Mouse (Mus musculus) heart, embryonic 14.5 days (tissue): ENCODE results near the gene Elk3. TPM values are rescaled to one million over a fixed set of nuclear protein-coding genes. Genes with fewer than 3 reads are reported as not detected.

Experiments
- ATAC-seq: fragments of 200-750 bp; cut with Nextera tagmentation; 2 replicates; pipeline ENCODE4 v1.8.0; 2017; ENCODE audit warnings: low read depth, moderate TSS enrichment; ENCODE audit not compliant: insufficient number of reproducible peaks, insufficient read depth, low FRiP score
- H3K27ac ChIP-seq, 2 experiments: fragments of 200-500 bp in 1 of 2; fragments of 300-500 bp in 1 of 2; sonication (generic) in 1 of 2; replicated peaks in 1 of 2; 2 replicates each; pipeline ENCODE4 v1.5.1; 2012 to 2014; ENCODE audit warnings: low read depth in 2 of 2, low read length in 2 of 2, control low read depth in 1 of 2, mild to moderate bottlenecking in 1 of 2, mixed read lengths in 1 of 2; ENCODE audit not compliant: control insufficient read depth in 1 of 2, insufficient read depth in 1 of 2
- H3K27me3 ChIP-seq: fragments of 300-500 bp; sonication (generic); 2 replicates; pipeline ENCODE4 v1.6.1; 2014; ENCODE audit warnings: mild to moderate bottlenecking, low read length, control low read depth; ENCODE audit not compliant: control insufficient read depth, insufficient read depth
- H3K36me3 ChIP-seq: fragments of 300-500 bp; sonication (generic); 2 replicates; pipeline ENCODE4 v1.6.1; 2014; ENCODE audit warnings: mild to moderate bottlenecking, control low read depth, low read length, mixed read lengths; ENCODE audit not compliant: control insufficient read depth, insufficient read depth
- H3K4me1 ChIP-seq, 2 experiments: fragments of 200-500 bp in 1 of 2; fragments of 300-500 bp in 1 of 2; sonication (generic) in 1 of 2; 2 replicates each; pipeline ENCODE4 v1.6.1; 2012 to 2014; ENCODE audit warnings: low read length in 2 of 2, control low read depth in 1 of 2, mixed read lengths in 1 of 2; ENCODE audit not compliant: control insufficient read depth in 2 of 2, insufficient read depth in 2 of 2
- H3K4me2 ChIP-seq: fragments of 300-500 bp; sonication (generic); 2 replicates; pipeline ENCODE4 v1.6.1; 2014; ENCODE audit warnings: mild to moderate bottlenecking, low read length
- H3K4me3 ChIP-seq, 2 experiments: fragments of 200-500 bp in 1 of 2; fragments of 300-500 bp in 1 of 2; sonication (generic) in 1 of 2; 2 replicates each; pipeline ENCODE4 v1.5.1; 2012 to 2014; ENCODE audit warnings: low read length in 2 of 2, mild to moderate bottlenecking in 2 of 2, control low read depth in 1 of 2, low read depth in 1 of 2, moderate library complexity in 1 of 2; ENCODE audit not compliant: control insufficient read depth in 1 of 2, insufficient read depth in 1 of 2
- H3K9ac ChIP-seq: fragments of 300-500 bp; sonication (generic); 2 replicates; pipeline ENCODE4 v1.6.1; 2014; ENCODE audit warnings: mild to moderate bottlenecking, low read length
- H3K9me3 ChIP-seq: fragments of 300-500 bp; sonication (generic); 2 replicates; pipeline ENCODE4 v1.6.1; 2016; ENCODE audit warnings: low read length, control low read depth; ENCODE audit not compliant: control insufficient read depth
- WGBS: fragments of 180-500 bp; shearing (Covaris S2); extraction: QIAGEN DNeasy Blood & Tissue Kit; methylation state at CpG from one replicate; pipeline ENCODE4 v1.1.7; 2014; 5-methylcytosine and 5-hydroxymethylcytosine counted together
- polyA plus RNA-seq: library from polyadenylated mRNA; unstranded; fragments of >200 nt; fragmentation: Nextera tagmentation; extraction: Ambion mirVana; gene quantifications from 2 replicates; pipeline ENCODE4 v1.2.1, GENCODE M21; 2014

Elk3 gene
- polyA plus RNA-seq, 1 experiment from 2014 or later, result 46.5 TPM

DNA sequence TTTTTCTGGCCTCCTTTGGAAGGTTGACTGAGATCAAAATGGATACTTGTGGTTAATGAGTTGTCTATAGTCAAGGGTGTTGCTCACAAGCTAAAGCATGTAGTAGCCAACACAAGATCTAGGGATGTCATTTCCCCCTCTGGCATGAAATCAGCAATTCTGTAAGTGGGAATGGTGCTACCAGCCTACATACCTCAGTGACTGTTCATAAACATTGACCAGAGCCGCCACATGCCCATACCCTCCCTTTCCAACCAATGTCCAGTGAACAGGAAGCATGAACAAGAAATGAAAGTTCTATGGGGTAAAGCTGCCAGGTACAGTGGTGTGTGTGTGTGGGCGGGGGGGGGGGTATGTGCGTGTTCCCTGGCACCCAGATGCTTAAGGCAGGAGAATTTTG, 32.1 kb upstream of the Elk3 start:
- WGBS, result 92% methylated on average over 3 of the region's 3 CpGs
- H3K9me3 ChIP-seq, result peaks cover 9% of the 10 kb centered on the region; the same call in 1 of the 2 replicates
- H3K4me2 ChIP-seq, result no peak overlapping the region
- H3K9ac ChIP-seq, result no peak overlapping the region
- no peak overlapping the region for H3K4me3 ChIP-seq
- no peak overlapping the region for H3K27ac ChIP-seq
- no peak for ATAC-seq
- no peaks in the 10 kb centered on the region for H3K36me3 ChIP-seq
- H3K4me1 ChIP-seq, result peaks cover 5 to 8% of the 10 kb centered on the region in 2 experiments; a peak in 2 of 4 replicates
- no peaks in the 10 kb centered on the region for H3K27me3 ChIP-seq

DNA sequence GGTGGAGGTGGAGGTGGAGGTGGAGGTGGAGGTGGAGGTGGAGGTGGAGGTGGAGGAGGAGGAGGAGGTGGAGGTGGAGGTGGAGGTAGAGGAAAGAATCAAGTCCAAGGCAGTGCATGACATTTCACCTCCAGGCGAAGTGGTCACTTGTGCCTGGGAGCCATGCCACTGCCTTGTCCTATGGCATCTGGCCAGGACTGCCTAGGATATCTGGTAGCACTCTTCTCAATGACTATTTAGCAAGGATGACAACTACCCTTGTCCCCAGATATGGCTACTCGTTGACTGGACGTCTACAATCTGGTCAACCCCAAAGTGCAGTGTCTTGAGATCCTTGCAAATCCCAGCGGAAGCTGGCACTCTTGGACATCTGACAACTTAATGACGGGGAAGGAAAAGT, 27.6 kb upstream of the Elk3 start:
- Histone ChIP-seq H3K4me3 (no peak overlapping the region), H3K4me1 (peaks cover 3 to 10% of the 10 kb centered on the region in 2 experiments; a peak in 1 of 4 replicates), H3K27me3 (no peaks in the 10 kb centered on the region), H3K9ac (no peak overlapping the region), H3K27ac (no peak overlapping the region), H3K4me2 (no peak overlapping the region), H3K9me3 (peaks cover 9% of the 10 kb centered on the region; the same call in 1 of the 2 replicates), H3K36me3 (no peaks in the 10 kb centered on the region)
- no peak for ATAC-seq
- 59% methylated on average over 5 of the region's 5 CpGs for WGBS

DNA sequence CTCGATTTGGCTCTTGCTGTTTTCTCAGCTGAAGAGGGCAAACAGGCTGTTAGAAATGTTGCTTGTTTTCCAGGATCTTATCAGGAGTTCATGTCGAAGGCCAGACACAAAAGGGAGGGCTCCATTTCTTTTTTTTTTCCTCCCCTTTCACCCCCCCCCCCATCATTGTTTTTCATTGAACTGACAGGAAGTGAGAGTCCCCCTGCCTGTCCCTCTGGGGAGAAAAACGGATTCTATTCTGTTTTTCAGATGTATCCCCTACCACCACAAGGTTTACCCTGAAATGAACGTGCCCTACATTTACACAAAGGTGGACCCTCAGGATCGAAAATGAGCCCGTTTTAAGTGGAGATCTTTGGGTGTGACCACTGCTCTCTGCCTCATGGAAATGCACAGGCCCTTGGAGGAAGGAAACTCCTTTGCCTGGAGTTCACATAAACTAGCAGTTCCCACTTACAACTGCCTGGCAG, 25.6 kb upstream of the Elk3 start:
- H3K36me3 ChIP-seq, result no peaks in the 10 kb centered on the region
- 43% methylated on average over 6 of the region's 6 CpGs for WGBS
- H3K4me1 ChIP-seq, result peaks cover 6 to 14% of the 10 kb centered on the region in 2 experiments; a peak in 3 of 4 replicates
- H3K27ac ChIP-seq, result peak overlapping the region; percentile 71 to 86
- no peak overlapping the region for H3K4me2 ChIP-seq
- H3K9ac ChIP-seq, result no peak overlapping the region
- H3K9me3 ChIP-seq, result peaks cover 9% of the 10 kb centered on the region; the same call in 1 of the 2 replicates
- H3K27me3 ChIP-seq, result no peaks in the 10 kb centered on the region
- ATAC-seq, result peak; percentile 33
- H3K4me3 ChIP-seq, result no peak overlapping the region

DNA sequence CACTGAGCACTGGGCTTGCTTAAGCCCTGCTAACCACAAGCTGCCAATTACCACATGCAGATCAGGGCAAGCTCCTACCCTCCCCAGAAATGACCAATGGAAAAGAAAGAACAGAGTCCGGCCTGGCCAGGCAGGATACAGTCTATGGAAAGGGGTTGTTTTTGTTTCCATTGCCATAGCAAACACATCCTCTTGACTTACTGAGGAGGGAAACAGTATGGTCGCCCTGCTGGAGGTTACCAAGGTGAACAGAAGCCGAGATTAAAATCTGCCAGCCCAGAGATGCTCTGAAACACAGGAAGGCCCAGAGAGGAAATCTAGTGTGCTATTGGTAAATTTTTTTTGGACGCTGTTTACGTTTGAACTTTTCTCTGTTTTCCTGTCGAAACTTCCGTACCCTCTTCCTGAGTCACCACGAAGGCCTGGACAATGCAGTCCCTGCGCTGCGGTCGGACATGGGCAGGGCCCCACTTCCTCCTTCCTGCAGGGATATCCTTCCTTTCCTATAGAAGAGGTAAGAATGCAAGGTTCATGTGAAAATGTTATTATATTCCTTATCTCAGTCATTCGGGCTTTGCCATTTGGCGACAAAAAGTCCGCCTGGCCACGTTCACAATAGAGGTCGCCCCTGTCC, 25.0 kb upstream of the Elk3 start:
- Histone ChIP-seq H3K27ac (peak overlapping the region; percentile 63 to 71), H3K9ac (no peak overlapping the region), H3K4me2 (no peak overlapping the region), H3K27me3 (no peaks in the 10 kb centered on the region), H3K36me3 (no peaks in the 10 kb centered on the region), H3K4me1 (peaks cover 6 to 14% of the 10 kb centered on the region in 2 experiments; a peak in 3 of 4 replicates), H3K4me3 (no peak overlapping the region), H3K9me3 (peaks cover 9% of the 10 kb centered on the region; the same call in 1 of the 2 replicates)
- WGBS, result 62% methylated on average over 16 of the region's 16 CpGs
- ATAC-seq, result peak; percentile 75

DNA sequence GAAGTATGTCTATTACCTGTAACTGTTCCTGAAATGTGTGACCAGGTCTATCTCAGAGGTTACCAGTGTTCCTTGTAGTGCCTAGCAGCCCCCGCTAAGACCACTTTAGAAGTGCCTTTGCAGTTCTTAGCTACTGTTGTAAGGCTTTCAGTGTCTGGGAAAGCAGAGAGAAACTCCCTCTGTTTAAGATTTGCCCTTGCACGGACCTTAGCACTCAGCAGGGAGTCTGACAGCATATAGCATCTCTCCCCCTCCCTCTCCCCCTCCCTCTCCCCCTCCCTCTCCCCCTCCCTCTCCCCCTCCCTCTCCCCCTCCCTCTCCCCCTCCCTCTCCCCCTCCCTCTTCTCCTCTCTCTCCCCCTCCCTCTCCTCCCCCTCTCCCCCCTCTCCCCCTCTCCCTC, 24.1 kb upstream of the Elk3 start:
- no peak for ATAC-seq
- no peak overlapping the region for H3K4me2 ChIP-seq
- H3K36me3 ChIP-seq, result no peaks in the 10 kb centered on the region
- peak overlapping the region in 1 of 2 experiments; percentile 71; a peak in 1 of 4 replicates for H3K27ac ChIP-seq
- no peaks in the 10 kb centered on the region for H3K27me3 ChIP-seq
- H3K4me1 ChIP-seq, result peaks cover 6 to 14% of the 10 kb centered on the region in 2 experiments; a peak in 3 of 4 replicates
- no peak overlapping the region for H3K4me3 ChIP-seq
- 53% methylated on average over 2 of the region's 2 CpGs for WGBS
- no peak overlapping the region for H3K9ac ChIP-seq
- 0 out of 2 replicates have a peak, but pooled peaks cover under 1% of the 10 kb centered on the region for H3K9me3 ChIP-seq

DNA sequence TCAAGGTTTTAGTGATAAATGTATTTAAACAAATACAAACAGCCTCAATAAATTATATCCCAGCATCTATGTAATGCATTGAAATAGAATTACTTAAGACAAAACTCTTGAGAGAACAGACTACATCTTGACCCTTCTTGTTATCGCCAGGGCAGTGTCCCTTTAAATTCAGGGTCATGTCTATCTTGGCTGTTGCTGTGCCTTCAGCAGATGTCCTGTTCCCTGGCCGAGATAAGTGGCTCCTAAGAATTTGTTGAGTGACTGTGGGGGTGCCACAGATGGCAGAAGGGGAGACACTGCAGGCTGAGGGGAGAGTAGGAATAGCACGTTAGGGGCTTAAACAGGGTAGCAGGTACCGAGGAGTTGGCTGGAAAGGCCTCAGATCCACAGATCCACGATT, 22.3 kb upstream of the Elk3 start:
- no peaks in the 10 kb centered on the region for H3K27me3 ChIP-seq
- no peaks in the 10 kb centered on the region for H3K9me3 ChIP-seq
- no peak overlapping the region for H3K4me2 ChIP-seq
- H3K27ac ChIP-seq, result peak overlapping the region in 1 of 2 experiments; percentile 47; a peak in 2 of 4 replicates
- no peaks in the 10 kb centered on the region for H3K36me3 ChIP-seq
- no peak overlapping the region for H3K4me3 ChIP-seq
- no peak overlapping the region for H3K9ac ChIP-seq
- H3K4me1 ChIP-seq, result peaks cover 6 to 14% of the 10 kb centered on the region in 2 experiments; a peak in 3 of 4 replicates
- WGBS, result 35% methylated on average over 5 of the region's 5 CpGs
- no peak for ATAC-seq

DNA sequence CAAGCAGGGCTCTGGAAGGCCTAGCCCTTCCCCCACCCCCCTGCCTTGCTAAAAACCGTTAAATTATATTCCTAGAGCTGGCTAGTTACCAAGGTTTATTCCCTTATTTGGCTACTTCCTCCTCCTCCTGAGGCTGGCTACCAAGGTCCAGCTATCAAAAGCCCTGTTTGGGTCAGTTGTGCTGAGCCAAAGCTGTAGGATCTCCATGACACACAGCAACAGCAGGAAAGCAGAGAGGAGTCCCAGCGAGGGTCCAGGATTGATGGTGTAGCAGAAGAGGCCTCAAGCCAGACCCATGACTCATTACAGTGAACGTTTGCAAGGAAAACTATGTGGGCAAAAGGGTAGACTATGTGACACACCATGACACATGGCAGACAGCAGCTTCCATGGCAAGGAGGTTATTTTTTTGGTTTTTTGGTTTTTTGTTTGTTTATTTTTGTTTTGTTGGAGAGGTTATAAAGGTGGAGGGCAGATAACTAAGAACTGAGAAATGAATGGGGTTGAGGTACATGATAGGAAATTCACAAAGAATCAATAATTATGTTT, 21.4 kb upstream of the Elk3 start:
- Histone ChIP-seq H3K9me3 (no peaks in the 10 kb centered on the region), H3K4me1 (peaks cover 6 to 14% of the 10 kb centered on the region in 2 experiments; a peak in 3 of 4 replicates), H3K27me3 (no peaks in the 10 kb centered on the region), H3K9ac (no peak overlapping the region), H3K36me3 (no peaks in the 10 kb centered on the region), H3K27ac (no peak overlapping the region), H3K4me2 (no peak overlapping the region), H3K4me3 (no peak overlapping the region)
- WGBS, result 39% methylated on average over 3 of the region's 3 CpGs
- no peak for ATAC-seq
